Mouse (Mus musculus): Measurements from ENCODE around the gene Diaph2. TPM values are rescaled to one million over a fixed set of nuclear protein-coding genes. Genes with fewer than 3 reads are reported as not detected.

Diaph2 gene
- polyA plus RNA-seq, 1 experiment from 2014 or later: 6.8 TPM

DNA sequence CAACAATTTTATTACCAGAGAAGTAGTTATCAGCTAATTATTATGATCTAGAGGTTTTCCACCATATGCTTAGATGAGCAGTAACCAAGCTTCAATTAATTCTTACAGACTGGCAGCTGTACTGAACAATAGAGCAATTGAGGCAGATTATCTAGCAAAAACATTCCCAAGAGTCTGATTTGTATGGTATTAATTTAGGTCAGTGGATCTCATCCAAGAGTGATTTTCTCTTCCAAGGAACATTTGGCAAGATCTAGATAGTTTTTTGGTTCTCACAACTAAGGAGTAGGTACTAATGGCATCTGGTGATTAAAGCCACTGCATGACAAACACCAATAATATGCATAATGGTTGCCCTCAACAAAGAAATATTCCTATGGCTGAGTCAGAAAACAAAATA lies 516.2 kb downstream of the Diaph2 start:
- Histone ChIP-seq H3K4me2 (replicated peaks; ENCODE audit: low read depth, low read length) (no peak overlapping the region), H3K36me3 (ENCODE audit: control insufficient read depth, insufficient read depth, low read length) (no peaks in the 10 kb centered on the region), H3K4me3 (ENCODE audit: low read depth, low read length) (no peak overlapping the region), H3K9ac (ENCODE audit: low read depth, low read length) (no peak overlapping the region), H3K9me3 (ENCODE audit: control insufficient read depth, low read length) (no peaks in the 10 kb centered on the region), H3K4me1 (replicated peaks; ENCODE audit: control insufficient read depth, insufficient read depth, low read length) (no peaks in the 10 kb centered on the region), H3K27me3 (ENCODE audit: control insufficient read depth, insufficient read depth, low read length) (no peaks in the 10 kb centered on the region), H3K27ac (ENCODE audit: low read depth, low read length) (no peak overlapping the region)
- ATAC-seq (ENCODE audit: low FRiP score) (no peak), DNase-seq (ENCODE audit: low spot score) (no peak)

GRCm38 (mm10) chrX:130279144-130279543 lies 529.6 kb downstream of the Diaph2 start:
- Histone ChIP-seq H3K4me2 (replicated peaks; ENCODE audit: low read depth, low read length) (no peak overlapping the region), H3K27ac (ENCODE audit: low read depth, low read length) (no peak overlapping the region), H3K4me1 (replicated peaks; ENCODE audit: control insufficient read depth, insufficient read depth, low read length) (no peaks in the 10 kb centered on the region), H3K36me3 (ENCODE audit: control insufficient read depth, insufficient read depth, low read length) (no peaks in the 10 kb centered on the region), H3K9ac (ENCODE audit: low read depth, low read length) (no peak overlapping the region), H3K9me3 (ENCODE audit: control insufficient read depth, low read length) (no peaks in the 10 kb centered on the region), H3K4me3 (ENCODE audit: low read depth, low read length) (no peak overlapping the region), H3K27me3 (ENCODE audit: control insufficient read depth, insufficient read depth, low read length) (no peaks in the 10 kb centered on the region)
- 84% methylated on average over 4 of the region's 4 CpGs for WGBS
- ATAC-seq (ENCODE audit: low FRiP score) (no peak), DNase-seq (ENCODE audit: low spot score) (no peak)

DNA sequence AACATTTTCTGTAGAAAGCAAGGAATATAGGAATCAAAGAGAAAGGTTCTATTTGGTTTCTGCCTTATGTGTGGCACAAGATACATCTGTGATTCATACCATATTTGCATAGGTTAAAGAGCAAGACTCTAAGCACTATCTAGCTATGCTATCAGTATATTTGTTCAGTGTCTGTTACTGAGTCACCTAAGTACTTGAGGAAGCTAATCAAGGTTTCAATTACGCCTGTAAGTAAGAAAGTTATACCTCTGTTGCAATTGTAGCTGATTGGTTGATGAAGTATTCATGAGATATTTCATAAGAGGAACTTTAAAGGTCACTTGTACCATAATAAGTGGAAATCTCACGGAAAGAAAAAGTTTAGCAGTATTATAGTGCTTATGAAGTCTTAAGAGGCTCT lies 531.9 kb downstream of the Diaph2 start:
- ATAC-seq (ENCODE audit: low FRiP score): no peak
- Histone ChIP-seq H3K27ac (ENCODE audit: low read depth, low read length) (no peak overlapping the region), H3K9ac (ENCODE audit: low read depth, low read length) (no peak overlapping the region), H3K36me3 (ENCODE audit: control insufficient read depth, insufficient read depth, low read length) (no peaks in the 10 kb centered on the region), H3K4me3 (ENCODE audit: low read depth, low read length) (no peak overlapping the region), H3K4me1 (replicated peaks; ENCODE audit: control insufficient read depth, insufficient read depth, low read length) (no peaks in the 10 kb centered on the region), H3K4me2 (replicated peaks; ENCODE audit: low read depth, low read length) (no peak overlapping the region), H3K9me3 (ENCODE audit: control insufficient read depth, low read length) (no peaks in the 10 kb centered on the region), H3K27me3 (ENCODE audit: control insufficient read depth, insufficient read depth, low read length) (no peaks in the 10 kb centered on the region)
- 88% methylated on average over 2 of the region's 2 CpGs for WGBS
- DNase-seq (ENCODE audit: low spot score): no peak

GRCm38 (mm10) chrX:130287032-130287431 lies 537.5 kb downstream of the Diaph2 start:
- no peak overlapping the region for H3K4me3 ChIP-seq (ENCODE audit: low read depth, low read length)
- no peaks in the 10 kb centered on the region for H3K9me3 ChIP-seq (ENCODE audit: control insufficient read depth, low read length)
- ATAC-seq (ENCODE audit: low FRiP score) (no peak), DNase-seq (ENCODE audit: low spot score) (no peak)
- no peak overlapping the region for H3K27ac ChIP-seq (ENCODE audit: low read depth, low read length)
- WGBS: 76% methylated on average over 9 of the region's 9 CpGs
- no peaks in the 10 kb centered on the region for H3K27me3 ChIP-seq (ENCODE audit: control insufficient read depth, insufficient read depth, low read length)
- no peak overlapping the region for H3K4me2 ChIP-seq (replicated peaks; ENCODE audit: low read depth, low read length)
- no peak overlapping the region for H3K9ac ChIP-seq (ENCODE audit: low read depth, low read length)
- H3K36me3 ChIP-seq (ENCODE audit: control insufficient read depth, insufficient read depth, low read length): no peaks in the 10 kb centered on the region
- no peaks in the 10 kb centered on the region for H3K4me1 ChIP-seq (replicated peaks; ENCODE audit: control insufficient read depth, insufficient read depth, low read length)

DNA sequence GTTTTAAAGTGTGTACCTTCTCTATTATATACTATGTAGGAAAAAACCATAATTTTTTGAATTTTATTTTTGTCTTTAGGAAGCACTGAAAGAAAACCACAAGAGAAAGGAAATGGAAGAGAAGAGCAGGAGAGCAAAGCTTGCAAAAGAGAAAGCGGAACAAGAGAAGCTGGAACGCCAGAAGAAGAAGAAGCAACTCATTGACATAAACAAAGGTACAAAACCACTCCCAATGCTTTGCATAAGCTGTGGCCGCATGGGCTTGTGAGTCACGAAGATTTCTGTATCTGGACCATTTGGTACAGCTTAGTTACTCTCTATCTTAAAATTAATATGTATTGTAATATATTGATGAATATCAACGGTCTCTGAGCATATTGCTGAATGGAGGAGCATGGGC lies 540.2 kb downstream of the Diaph2 start:
- Histone ChIP-seq H3K27me3 (ENCODE audit: control insufficient read depth, insufficient read depth, low read length) (no peaks in the 10 kb centered on the region), H3K36me3 (ENCODE audit: control insufficient read depth, insufficient read depth, low read length) (no peaks in the 10 kb centered on the region), H3K4me1 (replicated peaks; ENCODE audit: control insufficient read depth, insufficient read depth, low read length) (no peaks in the 10 kb centered on the region), H3K27ac (ENCODE audit: low read depth, low read length) (no peak overlapping the region), H3K4me3 (ENCODE audit: low read depth, low read length) (no peak overlapping the region), H3K9ac (ENCODE audit: low read depth, low read length) (no peak overlapping the region), H3K9me3 (ENCODE audit: control insufficient read depth, low read length) (no peaks in the 10 kb centered on the region), H3K4me2 (replicated peaks; ENCODE audit: low read depth, low read length) (no peak overlapping the region)
- DNase-seq (ENCODE audit: low spot score): no peak
- WGBS: 90% methylated on average over 5 of the region's 5 CpGs
- ATAC-seq (ENCODE audit: low FRiP score): no peak

DNA sequence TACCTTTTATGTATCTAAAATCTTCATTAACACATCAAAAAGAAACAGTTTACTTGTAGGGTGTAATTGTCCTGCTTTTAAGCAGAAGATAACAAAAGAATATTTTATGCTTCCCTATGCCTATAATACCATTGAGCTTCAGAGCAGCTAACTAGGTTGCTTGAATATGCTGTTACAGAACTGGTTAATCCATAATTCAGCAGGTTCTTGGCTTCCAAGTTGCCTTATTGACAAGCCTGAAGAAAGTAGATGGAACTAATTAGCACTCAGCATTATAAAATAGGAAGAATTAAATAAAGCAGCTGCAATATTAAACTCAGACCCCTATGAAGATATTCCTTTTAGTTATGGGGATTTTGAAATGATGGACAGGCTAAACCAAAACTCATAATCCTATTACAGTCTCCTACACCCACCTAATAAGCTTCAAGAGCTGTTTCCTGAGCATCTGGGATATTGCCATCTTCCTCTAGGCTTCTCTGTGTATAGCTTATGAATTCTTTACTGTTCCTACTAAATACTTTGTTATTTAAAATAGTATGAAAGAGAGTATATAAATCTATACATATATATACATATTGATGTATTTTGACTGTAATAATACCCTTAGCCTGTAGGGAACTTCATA lies 601.4 kb downstream of the Diaph2 start:
- no peak for DNase-seq (ENCODE audit: low spot score)
- Histone ChIP-seq H3K27me3 (ENCODE audit: control insufficient read depth, insufficient read depth, low read length) (no peaks in the 10 kb centered on the region), H3K9me3 (ENCODE audit: control insufficient read depth, low read length) (no peaks in the 10 kb centered on the region), H3K4me2 (replicated peaks; ENCODE audit: low read depth, low read length) (no peak overlapping the region), H3K4me1 (replicated peaks; ENCODE audit: control insufficient read depth, insufficient read depth, low read length) (no peaks in the 10 kb centered on the region), H3K9ac (ENCODE audit: low read depth, low read length) (no peak overlapping the region), H3K27ac (ENCODE audit: low read depth, low read length) (no peak overlapping the region), H3K4me3 (ENCODE audit: low read depth, low read length) (no peak overlapping the region), H3K36me3 (ENCODE audit: control insufficient read depth, insufficient read depth, low read length) (no peaks in the 10 kb centered on the region)
- ATAC-seq (ENCODE audit: low FRiP score): no peak

- no peak overlapping the region for H3K27ac ChIP-seq (ENCODE audit: low read depth, low read length)
- no peaks in the 10 kb centered on the region for H3K4me1 ChIP-seq (replicated peaks; ENCODE audit: control insufficient read depth, insufficient read depth, low read length)
- WGBS: 55% methylated on average over 7 of the region's 7 CpGs
- no peak for ATAC-seq (ENCODE audit: low FRiP score)
- no peak for DNase-seq (ENCODE audit: low spot score)
- no peak overlapping the region for H3K9ac ChIP-seq (ENCODE audit: low read depth, low read length)
- H3K4me3 ChIP-seq (ENCODE audit: low read depth, low read length): no peak overlapping the region
- no peaks in the 10 kb centered on the region for H3K27me3 ChIP-seq (ENCODE audit: control insufficient read depth, insufficient read depth, low read length)
- H3K9me3 ChIP-seq (ENCODE audit: control insufficient read depth, low read length): no peaks in the 10 kb centered on the region
- no peaks in the 10 kb centered on the region for H3K36me3 ChIP-seq (ENCODE audit: control insufficient read depth, insufficient read depth, low read length)
- H3K4me2 ChIP-seq (replicated peaks; ENCODE audit: low read depth, low read length): no peak overlapping the region
Measured at GRCm38 (mm10) chrX:130351480-130351879, 601.9 kb downstream of the Diaph2 start.

DNA sequence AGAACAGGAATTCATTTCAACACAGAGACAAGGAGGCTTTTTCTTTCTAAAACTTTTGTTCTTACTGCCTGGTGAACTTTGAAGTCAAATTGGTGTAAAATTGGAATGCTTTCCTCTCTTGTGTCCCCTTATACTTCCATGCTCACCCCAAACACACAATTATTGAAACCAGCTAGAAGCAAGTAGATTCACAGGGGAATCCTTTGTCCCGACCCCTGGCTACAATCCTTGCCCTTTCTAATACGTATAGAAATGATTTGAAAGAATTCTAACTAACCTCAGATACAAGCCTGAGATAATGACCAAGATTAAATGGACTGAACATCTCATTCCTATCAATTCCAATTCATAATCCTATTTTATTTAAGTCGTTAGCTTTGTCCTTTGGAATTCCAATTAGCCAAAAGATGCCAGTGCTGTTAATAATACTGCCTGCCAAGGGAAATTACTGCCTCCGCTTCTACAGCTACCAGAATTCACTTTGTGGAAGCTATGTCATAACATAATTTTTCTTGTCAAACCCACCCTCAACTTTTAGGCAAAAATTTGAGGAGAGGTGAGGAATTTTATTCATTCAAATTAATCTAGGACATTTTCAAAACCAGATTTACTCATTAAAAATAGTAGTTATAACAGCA lies 644.1 kb downstream of the Diaph2 start:
- no peak overlapping the region for H3K27ac ChIP-seq (ENCODE audit: low read depth, low read length)
- 54% methylated on average over 4 of the region's 4 CpGs for WGBS

GRCm38 (mm10) chrX:130403214-130403613 lies 653.7 kb downstream of the Diaph2 start:
- Histone ChIP-seq H3K9me3 (ENCODE audit: control insufficient read depth, low read length) (no peaks in the 10 kb centered on the region), H3K27me3 (ENCODE audit: control insufficient read depth, insufficient read depth, low read length) (no peaks in the 10 kb centered on the region), H3K36me3 (ENCODE audit: control insufficient read depth, insufficient read depth, low read length) (no peaks in the 10 kb centered on the region), H3K4me1 (replicated peaks; ENCODE audit: control insufficient read depth, insufficient read depth, low read length) (no peaks in the 10 kb centered on the region), H3K27ac (ENCODE audit: low read depth, low read length) (no peak overlapping the region), H3K4me2 (replicated peaks; ENCODE audit: low read depth, low read length) (no peak overlapping the region), H3K9ac (ENCODE audit: low read depth, low read length) (no peak overlapping the region), H3K4me3 (ENCODE audit: low read depth, low read length) (no peak overlapping the region)
- ATAC-seq (ENCODE audit: low FRiP score) (no peak), DNase-seq (ENCODE audit: low spot score) (no peak)
- 61% methylated on average over 3 of the region's 3 CpGs for WGBS

More for the DNA sequence above, 644.1 kb downstream of the Diaph2 start:
- ATAC-seq (ENCODE audit: low FRiP score) (no peak), DNase-seq (ENCODE audit: low spot score) (no peak)
- Histone ChIP-seq H3K4me1 (replicated peaks; ENCODE audit: control insufficient read depth, insufficient read depth, low read length) (no peaks in the 10 kb centered on the region), H3K9me3 (ENCODE audit: control insufficient read depth, low read length) (no peaks in the 10 kb centered on the region), H3K4me2 (replicated peaks; ENCODE audit: low read depth, low read length) (no peak overlapping the region), H3K36me3 (ENCODE audit: control insufficient read depth, insufficient read depth, low read length) (no peaks in the 10 kb centered on the region), H3K9ac (ENCODE audit: low read depth, low read length) (no peak overlapping the region), H3K27me3 (ENCODE audit: control insufficient read depth, insufficient read depth, low read length) (no peaks in the 10 kb centered on the region), H3K4me3 (ENCODE audit: low read depth, low read length) (no peak overlapping the region)

Measured in hindbrain, embryonic 11.5 days (tissue).